Mouse (Mus musculus) ES-E14 (cell line): ENCODE data around the gene Pigb. TPM values are rescaled to one million over a fixed set of nuclear protein-coding genes. Genes with fewer than 3 reads are reported as not detected.

Experiments used
- DNase-seq: peaks from one replicate; pipeline ENCODE4 v3.0.0-alpha.2; 2013; ENCODE audit warnings: low read depth, low spot score
- H3K27ac ChIP-seq: 2 replicates; pipeline ENCODE4 v1.5.1; 2012; ENCODE audit warnings: low read depth, mild to moderate bottlenecking, low read length, moderate library complexity, mixed read lengths; ENCODE audit not compliant: poor library complexity, insufficient read depth, severe bottlenecking
- H3K36me3 ChIP-seq: 2 replicates; pipeline ENCODE4 v1.6.1; 2012; ENCODE audit warnings: mild to moderate bottlenecking, low read length, moderate library complexity, mixed read lengths; ENCODE audit not compliant: control insufficient read depth, poor library complexity, insufficient read depth, severe bottlenecking
- H3K4me1 ChIP-seq, 2 experiments: fragments of 150-350 bp in 1 of 2; sonication (generic) in 1 of 2; 2 replicates each; pipeline ENCODE4 v1.6.1; 2012; ENCODE audit warnings: low read length in 2 of 2, mild to moderate bottlenecking in 1 of 2, mixed read lengths in 1 of 2; ENCODE audit not compliant: control insufficient read depth in 2 of 2, insufficient read depth in 2 of 2, poor library complexity in 1 of 2
- H3K4me3 ChIP-seq, 2 experiments: fragments of 150-350 bp in 1 of 2; sonication (generic) in 1 of 2; 2 replicates each; pipeline ENCODE4 v1.5.1; 2012; ENCODE audit warnings: low read length in 2 of 2, low read depth in 1 of 2, mild to moderate bottlenecking in 1 of 2, mixed read lengths in 1 of 2; ENCODE audit not compliant: insufficient read depth in 1 of 2, poor library complexity in 1 of 2, severe bottlenecking in 1 of 2
- H3K9ac ChIP-seq: 2 replicates; pipeline ENCODE4 v1.6.1; 2012; ENCODE audit warnings: low read depth, mild to moderate bottlenecking, low read length, mixed read lengths; ENCODE audit not compliant: poor library complexity, insufficient read depth, severe bottlenecking
- H3K9me3 ChIP-seq: fragments of 150-350 bp; sonication (generic); 2 replicates; pipeline ENCODE4 v1.6.1; 2012; ENCODE audit warnings: low read depth, mild to moderate bottlenecking, low read length; ENCODE audit not compliant: control insufficient read depth, insufficient read depth
- CHD2 ChIP-seq: IDR thresholded peaks from 2 replicates; pipeline ENCODE4 v1.6.1; 2014; ENCODE audit warnings: mild to moderate bottlenecking, low read depth, low read length, inconsistent platforms
- HCFC1 ChIP-seq: IDR thresholded peaks from 2 replicates; pipeline ENCODE4 v1.6.1; 2012; ENCODE audit warnings: low read length, inconsistent platforms, borderline replicate concordance; ENCODE audit not compliant: insufficient read depth
- MAFK ChIP-seq: IDR thresholded peaks from 2 replicates; pipeline ENCODE4 v1.6.1; 2014; ENCODE audit warnings: mild to moderate bottlenecking, low read depth, low read length, inconsistent platforms; ENCODE audit not compliant: insufficient read depth
- ZC3H11A ChIP-seq: IDR thresholded peaks from 2 replicates; pipeline ENCODE4 v1.6.1; 2012; ENCODE audit warnings: low read depth, mild to moderate bottlenecking, inconsistent platforms, low read length, borderline replicate concordance
- ZNF384 ChIP-seq: IDR thresholded peaks from 2 replicates; pipeline ENCODE4 v1.6.1; 2012; ENCODE audit warnings: low read depth, low read length, inconsistent platforms
- in situ Hi-C, 2 experiments: fragments of 600-800 bp; cut with MboI; formaldehyde crosslinking; loops; one replicate each; pipeline ENCODE4 v1.15.1; 2025; ENCODE audit warnings: low sequenced_read_pairs in 2 of 2, inconsistent platforms in 1 of 2; ENCODE audit not compliant: unreplicated experiment in 2 of 2
- total RNA-seq: library from RNA; depleted of rRNA; stranded (reverse); fragments of 300-350 nt; gene quantifications from 2 replicates; pipeline ENCODE4 v1.2.3, GENCODE M21; 2012

Pigb gene
- total RNA-seq, 1 experiment: 14.9 TPM

DNA sequence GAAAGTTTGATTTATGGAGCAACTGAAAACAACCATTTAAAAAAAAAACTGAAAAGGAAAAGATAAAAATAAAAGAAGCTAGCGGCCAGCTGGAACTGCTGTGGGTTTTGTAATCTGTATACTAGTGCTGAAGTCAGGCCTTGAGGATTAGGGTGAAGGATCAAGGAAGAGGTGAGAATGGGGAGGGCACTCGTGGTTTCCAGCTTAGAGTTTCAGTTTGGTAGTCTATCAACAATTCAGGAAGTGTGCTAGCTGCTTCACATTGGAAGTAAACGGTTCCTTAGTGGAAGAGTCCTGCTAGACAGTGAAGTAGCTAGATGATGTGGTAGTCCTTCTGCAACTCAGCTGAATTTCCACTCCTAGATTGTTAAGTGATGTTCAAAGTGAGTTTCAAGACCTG lies 31.8 kb downstream of the Pigb start:
- H3K4me3 ChIP-seq: no peak overlapping the region
- in situ Hi-C loops: no loop called here

DNA sequence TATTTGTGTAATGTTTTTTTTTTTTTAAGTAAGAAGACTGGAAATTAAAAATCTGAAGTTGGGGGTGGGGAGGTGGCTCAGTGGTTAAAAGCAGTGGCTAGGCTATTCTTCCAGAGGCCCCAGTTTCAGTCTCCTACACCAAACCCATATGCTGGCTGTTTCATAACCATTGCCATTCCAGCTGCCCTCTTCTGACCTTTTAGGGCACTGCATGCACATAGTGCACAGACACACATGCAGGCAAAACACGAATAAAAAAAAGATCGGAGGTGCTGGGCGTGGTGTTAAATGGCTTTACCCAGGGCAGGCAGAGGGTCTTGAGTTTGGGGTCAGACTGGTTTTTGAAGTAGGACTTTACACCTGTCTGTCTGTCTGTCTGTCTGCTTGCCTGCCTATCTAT lies 34.0 kb downstream of the Pigb start:
- no peak overlapping the region for H3K27ac ChIP-seq
- H3K36me3 ChIP-seq: peaks cover 9% of the 10 kb centered on the region; the same call in 1 of the 2 replicates
- no peak for TF ChIP-seq MAFK
- TF ChIP-seq ZNF384: no peak
- no peak for TF ChIP-seq ZC3H11A
- no peak for TF ChIP-seq CHD2
- TF ChIP-seq HCFC1: no peak
- no peak overlapping the region for H3K4me3 ChIP-seq
- H3K9me3 ChIP-seq: no peaks in the 10 kb centered on the region
- no peak overlapping the region for H3K9ac ChIP-seq
- in situ Hi-C loops: no loop called here
- DNase-seq: no peak
- peaks cover 0 to 5% of the 10 kb centered on the region in 2 experiments; a peak in 1 of 4 replicates for H3K4me1 ChIP-seq

More for the DNA sequence above, 31.8 kb downstream of the Pigb start:
- peaks cover 10% of the 10 kb centered on the region; the same call in 1 of the 2 replicates for H3K36me3 ChIP-seq
- H3K9me3 ChIP-seq: no peaks in the 10 kb centered on the region
- no peak overlapping the region for H3K9ac ChIP-seq
- DNase-seq: no peak
- H3K4me1 ChIP-seq: peaks cover 0 to 5% of the 10 kb centered on the region in 2 experiments; a peak in 1 of 4 replicates
- TF ChIP-seq HCFC1: no peak
- no peak for TF ChIP-seq CHD2
- no peak for TF ChIP-seq ZC3H11A
- TF ChIP-seq ZNF384: no peak
- TF ChIP-seq MAFK: no peak
- no peak overlapping the region for H3K27ac ChIP-seq

DNA sequence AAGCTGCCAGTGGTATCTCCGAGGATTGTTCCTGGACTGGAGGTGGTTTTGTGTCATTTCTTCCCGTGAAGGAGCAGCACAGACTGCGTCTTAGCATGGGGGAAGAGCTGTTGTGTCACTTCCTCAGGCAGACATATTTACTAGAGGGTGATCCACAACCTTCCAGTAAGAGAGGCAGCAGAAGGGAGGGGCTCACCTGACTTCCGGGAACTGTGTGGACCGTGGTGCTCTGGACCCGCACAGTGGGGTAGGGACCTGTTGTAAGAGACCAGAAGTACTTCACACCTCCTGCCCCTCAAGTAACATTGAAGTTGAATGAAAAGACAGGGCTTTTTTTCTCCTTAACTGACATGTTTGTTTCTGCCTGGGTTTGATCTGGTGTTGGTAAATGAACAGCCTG lies 35.1 kb downstream of the Pigb start:
- in situ Hi-C loops: no loop called here
- no peak overlapping the region for H3K4me3 ChIP-seq
- H3K9me3 ChIP-seq: no peaks in the 10 kb centered on the region
- peaks cover 6% of the 10 kb centered on the region; the same call in 1 of the 2 replicates for H3K36me3 ChIP-seq
- peaks cover 0 to 5% of the 10 kb centered on the region in 2 experiments; a peak in 1 of 4 replicates for H3K4me1 ChIP-seq
- TF ChIP-seq MAFK (no peak), ZC3H11A (no peak), HCFC1 (no peak), CHD2 (no peak), ZNF384 (no peak)
- DNase-seq: no peak
- no peak overlapping the region for H3K27ac ChIP-seq
- H3K9ac ChIP-seq: no peak overlapping the region

DNA sequence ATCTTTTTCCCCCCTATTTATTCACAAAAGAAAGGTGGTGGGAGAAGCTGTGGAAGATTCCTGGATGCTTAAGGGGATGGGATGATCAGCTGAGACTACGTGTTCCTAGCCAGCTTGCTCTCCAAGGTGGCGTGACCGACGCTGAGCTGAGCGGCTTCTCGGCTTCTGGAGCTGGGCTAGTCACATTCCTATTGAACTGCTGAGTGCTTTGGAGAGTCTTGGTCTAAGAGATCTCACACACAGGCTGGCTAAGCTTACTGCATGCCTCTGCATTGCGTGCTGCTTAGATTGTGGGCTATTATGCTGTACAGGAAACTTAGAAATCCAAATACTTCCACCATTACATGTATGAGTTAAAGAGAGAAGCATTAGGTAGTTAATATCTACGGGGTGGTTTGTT lies 36.1 kb downstream of the Pigb start:
- Histone ChIP-seq H3K4me3 (no peak overlapping the region), H3K27ac (no peak overlapping the region), H3K9ac (no peak overlapping the region), H3K36me3 (peaks cover 6% of the 10 kb centered on the region; the same call in 1 of the 2 replicates), H3K9me3 (no peaks in the 10 kb centered on the region), H3K4me1 (peaks cover 0 to 5% of the 10 kb centered on the region in 2 experiments; a peak in 1 of 4 replicates)
- in situ Hi-C loops: no loop called here
- TF ChIP-seq HCFC1: no peak
- TF ChIP-seq CHD2: no peak
- TF ChIP-seq ZC3H11A: no peak
- TF ChIP-seq MAFK: no peak
- TF ChIP-seq ZNF384: no peak
- no peak for DNase-seq

DNA sequence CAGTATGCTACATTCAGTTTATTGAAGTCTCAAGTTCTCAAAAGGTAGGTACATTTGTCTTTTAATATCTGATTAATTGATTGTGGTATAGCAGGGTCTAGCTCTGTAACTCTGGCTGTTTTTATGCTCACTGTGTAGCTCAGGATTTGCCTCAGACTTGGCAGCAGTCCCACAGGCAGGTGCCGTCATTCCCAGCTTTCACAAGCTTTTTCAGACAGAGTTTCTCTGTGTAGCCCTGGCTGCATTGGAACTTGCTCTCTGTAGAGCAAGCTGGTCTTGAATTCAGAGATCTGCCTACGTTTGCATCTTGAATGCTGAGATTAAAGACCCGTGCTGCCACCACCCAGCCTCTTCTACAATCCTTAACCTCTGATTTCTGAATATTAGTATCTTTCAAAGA lies 38.0 kb downstream of the Pigb start:
- in situ Hi-C loops: no loop called here
- Histone ChIP-seq H3K9ac (no peak overlapping the region), H3K9me3 (no peaks in the 10 kb centered on the region), H3K4me1 (peaks cover 0 to 5% of the 10 kb centered on the region in 2 experiments; a peak in 1 of 4 replicates), H3K36me3 (peaks cover 6% of the 10 kb centered on the region; the same call in 1 of the 2 replicates), H3K4me3 (no peak overlapping the region), H3K27ac (no peak overlapping the region)
- TF ChIP-seq HCFC1 (no peak), CHD2 (no peak), MAFK (no peak), ZNF384 (no peak), ZC3H11A (no peak)
- DNase-seq: no peak
